Mouse (Mus musculus): Measurements from ENCODE around the gene Gm10563.
A peak's percentile ranks its signal among the peaks of the same experiment; 100 is the strongest.

Gm10563 gene

DNA sequence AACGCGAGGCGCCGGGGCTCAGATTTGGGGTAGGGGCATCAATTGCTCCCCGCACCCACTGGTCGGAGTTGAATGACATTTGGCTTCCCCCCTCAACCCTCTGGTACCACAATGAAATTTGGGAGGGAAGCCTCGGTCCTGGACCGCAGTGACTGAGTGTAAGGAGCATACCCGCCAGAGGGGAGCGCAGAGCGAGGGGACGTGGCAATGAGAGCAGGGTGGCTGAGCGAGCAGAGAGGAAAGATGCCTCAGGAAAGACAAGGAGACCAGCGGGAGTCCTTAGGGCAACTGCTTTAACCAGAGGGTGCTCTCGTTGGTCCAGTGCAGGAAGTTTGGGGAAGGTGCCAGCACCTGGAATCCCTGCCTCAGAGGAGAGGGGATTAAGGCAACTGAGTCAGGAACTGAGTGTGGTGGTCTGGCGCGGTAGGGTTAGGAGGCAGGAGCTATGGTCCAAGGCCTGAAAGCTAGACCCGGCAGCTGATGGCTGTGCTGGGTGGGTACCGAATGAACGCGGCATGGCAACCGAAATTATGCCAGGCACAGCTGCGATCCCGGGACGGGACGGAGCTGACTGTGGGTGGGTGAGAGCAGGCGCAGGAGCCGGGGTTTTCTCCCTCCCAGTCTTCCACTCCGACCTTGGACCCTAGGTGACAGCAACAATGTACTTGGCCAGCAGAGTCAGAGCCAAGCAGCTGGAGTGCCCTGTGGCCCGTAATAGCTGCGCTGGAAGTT is 8.4 kb upstream of the Gm10563 start:
- DNase-seq (ENCODE audit: low read depth in 2 of 2, low spot score in 2 of 2), result peak in 1 of 2 experiments; percentile 29

- no peak for DNase-seq (ENCODE audit: low read depth in 2 of 2, low spot score in 2 of 2)
Measured at GRCm38 (mm10) chr4:155653086-155653450, 7.9 kb upstream of the Gm10563 start, which contains the start of gene Mmp23. Gene Mmp23 (minus strand): TSS chr4:155653384.

- no peak for DNase-seq (ENCODE audit: low read depth in 2 of 2, low spot score in 2 of 2)
Measured at GRCm38 (mm10) chr4:155652283-155653085, 7.3 kb upstream of the Gm10563 start.

GRCm38 (mm10) chr4:155651553-155652269 is 6.5 kb upstream of the Gm10563 start:
- DNase-seq (ENCODE audit: low read depth in 2 of 2, low spot score in 2 of 2), result no peak

DNA sequence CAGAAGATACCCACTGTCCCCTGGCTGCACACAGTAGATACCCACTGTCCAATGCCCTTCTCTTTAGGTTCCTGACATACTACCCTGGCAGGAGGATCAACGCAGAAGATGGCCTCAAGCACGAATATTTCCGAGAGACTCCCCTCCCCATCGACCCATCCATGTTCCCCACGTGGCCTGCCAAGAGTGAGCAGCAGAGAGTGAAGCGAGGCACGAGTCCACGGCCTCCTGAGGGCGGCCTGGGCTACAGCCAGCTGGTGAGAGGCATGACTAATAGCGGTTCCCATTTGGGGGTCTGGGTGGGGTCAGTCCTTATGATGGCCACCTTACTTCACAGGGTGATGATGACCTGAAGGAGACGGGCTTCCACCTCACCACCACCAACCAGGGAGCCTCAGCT is 4.1 kb upstream of the Gm10563 start:
- no peak for DNase-seq (ENCODE audit: low read depth in 2 of 2, low spot score in 2 of 2)

GRCm38 (mm10) chr4:155645721-155646120 is 513 bp upstream of the Gm10563 start:
- DNase-seq (ENCODE audit: low read depth in 2 of 2, low spot score in 2 of 2), result no peak

DNA sequence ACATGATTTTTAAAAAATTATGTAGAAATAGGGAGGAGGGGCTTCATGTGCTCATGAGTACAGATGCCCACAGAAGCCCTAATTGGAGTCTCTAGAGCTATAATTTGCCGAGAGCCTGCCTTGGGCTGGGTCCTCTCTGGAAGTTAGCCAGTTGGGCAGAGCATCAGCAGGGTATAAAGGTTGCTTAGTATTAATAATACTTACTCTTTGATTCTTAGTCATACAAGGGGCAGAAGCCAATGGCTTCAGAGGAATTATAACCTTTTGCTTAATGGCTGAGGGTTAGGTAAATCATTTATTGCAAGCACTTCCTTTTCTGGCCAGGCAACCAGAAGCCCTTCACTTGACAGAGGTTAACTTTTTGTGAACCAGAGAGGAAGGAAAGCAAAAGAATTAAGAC is 1.7 kb downstream of the Gm10563 start:
- DNase-seq (ENCODE audit: low read depth in 2 of 2, low spot score in 2 of 2), result no peak

DNA sequence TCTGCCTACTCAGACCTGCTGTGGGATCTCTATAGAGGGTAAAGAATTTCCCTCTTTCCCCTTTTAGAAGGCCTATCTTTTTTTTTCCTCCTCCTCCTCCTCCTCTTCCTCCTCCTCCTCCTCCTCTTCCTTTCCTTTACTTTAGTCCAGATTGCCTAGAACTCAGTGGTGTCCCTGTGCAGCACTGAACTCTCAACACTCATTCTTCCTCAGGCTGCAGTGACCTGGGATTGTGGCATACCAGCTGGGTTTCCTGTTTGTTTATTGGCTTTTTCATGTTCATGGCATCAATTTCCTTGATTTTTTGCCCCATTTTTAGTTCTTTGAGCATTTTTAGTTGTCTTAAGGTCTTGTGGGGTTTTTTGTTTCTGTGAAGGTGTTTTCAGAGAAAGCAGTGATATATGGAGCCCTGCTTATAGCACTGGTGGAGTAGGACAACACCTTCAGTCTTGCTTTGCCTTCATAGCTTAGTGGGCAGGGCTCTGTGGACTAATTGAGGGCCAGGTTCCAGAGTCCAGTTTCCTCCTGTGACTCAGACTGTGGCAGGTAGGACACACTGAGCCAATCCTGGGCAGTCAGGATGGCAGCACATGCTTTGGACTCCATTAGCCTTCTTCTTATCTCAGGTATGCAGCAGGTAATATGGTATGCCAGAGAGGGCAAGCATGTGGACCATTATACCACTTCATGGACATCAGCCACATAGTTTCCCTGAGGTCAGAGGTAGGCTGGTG is 9.3 kb downstream of the Gm10563 start:
- no peak for DNase-seq (ENCODE audit: low read depth in 2 of 2, low spot score in 2 of 2)

DNA sequence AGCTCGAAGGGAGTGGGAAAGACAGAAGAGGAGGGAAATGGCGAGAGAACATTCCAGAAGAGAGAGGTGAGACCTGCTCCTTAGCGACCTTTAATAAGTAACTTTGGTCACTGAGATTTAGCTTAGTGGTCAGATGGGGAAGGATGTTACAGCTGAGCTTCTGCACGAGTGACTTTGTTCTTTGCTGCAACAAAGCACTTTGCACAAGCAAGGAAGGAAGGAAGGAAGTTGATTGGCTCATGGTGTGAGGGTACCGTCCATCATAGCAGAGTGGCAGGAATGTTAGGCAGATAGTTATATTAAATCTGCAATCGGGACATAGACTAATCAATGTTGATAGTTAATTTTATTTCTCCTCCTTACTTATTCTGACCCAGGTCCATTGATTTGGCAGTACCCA is 14.9 kb downstream of the Gm10563 start:
- no peak for DNase-seq (ENCODE audit: low read depth in 2 of 2, low spot score in 2 of 2)

DNA sequence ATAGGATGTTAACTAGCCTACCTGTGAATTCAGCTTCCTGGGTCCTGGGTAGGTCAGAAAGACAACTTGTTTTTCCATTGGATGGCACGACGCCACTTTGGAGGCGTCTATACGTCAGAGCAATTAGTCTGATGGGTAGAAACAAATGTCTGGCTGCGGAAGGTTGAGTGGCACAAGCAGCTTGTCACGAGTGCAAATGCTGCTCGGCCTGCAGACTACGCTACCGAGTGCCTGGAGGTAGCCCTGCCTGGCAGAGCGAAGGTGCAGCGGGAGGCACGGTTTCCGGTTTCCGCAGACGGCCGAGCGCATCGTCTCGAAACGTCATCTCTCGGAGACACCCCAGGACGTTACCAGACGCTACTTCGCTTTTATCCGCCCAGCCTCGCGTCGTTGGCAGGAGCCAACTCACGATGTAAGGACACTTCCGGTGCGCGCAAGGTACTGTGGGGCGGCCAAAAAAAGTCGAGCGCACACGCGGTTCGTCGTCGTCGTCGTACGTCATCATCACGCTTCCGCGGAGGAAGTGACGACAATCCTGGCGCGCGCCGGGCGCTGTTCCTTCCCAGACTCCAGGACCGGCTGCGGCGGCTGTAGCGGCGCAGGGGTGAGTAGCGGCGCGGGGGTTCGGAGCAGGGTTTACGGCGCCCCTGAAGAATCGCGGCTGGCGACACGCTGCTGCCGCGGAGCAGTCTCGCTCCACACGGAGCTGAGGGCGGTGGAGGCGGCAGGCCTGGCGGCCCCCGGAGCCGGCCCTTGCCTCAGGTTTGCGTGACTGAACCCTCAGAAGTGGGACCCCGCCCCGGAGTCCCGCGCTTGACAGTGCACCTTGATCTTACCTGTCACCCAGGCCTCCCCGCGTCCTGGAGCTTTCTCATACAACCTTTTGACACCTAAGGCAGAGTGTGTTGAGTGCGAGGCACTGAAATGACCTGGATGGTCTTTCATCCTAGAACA is 20.6 kb downstream of the Gm10563 start, which contains the start of gene Cdk11b:
Gene Cdk11b, plus strand, starts transcription at position 517 of the 954 bp plus-strand sequence.
- DNase-seq (ENCODE audit: low read depth in 2 of 2, low spot score in 2 of 2), result peak; percentile 94

DNA sequence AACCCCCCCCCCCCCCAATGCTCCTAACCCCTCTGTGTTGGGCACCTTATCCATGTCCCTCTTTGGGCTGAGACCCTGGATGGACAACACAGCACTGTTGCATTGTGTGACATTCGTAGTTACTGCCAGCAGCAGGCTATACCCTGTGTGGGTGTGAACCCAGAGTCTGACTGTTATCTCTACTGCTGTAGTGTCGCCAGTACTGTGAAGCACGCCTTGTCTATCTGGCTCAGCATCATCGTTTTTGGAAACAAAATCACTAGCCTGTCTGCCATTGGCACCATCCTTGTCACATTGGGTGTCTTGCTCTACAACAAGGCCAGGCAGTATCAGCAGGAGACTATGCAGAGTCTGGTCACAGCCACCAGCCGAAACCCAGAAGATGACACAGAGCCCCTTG is 26.9 kb downstream of the Gm10563 start:
- DNase-seq (ENCODE audit: low read depth in 2 of 2, low spot score in 2 of 2), result no peak

DNA sequence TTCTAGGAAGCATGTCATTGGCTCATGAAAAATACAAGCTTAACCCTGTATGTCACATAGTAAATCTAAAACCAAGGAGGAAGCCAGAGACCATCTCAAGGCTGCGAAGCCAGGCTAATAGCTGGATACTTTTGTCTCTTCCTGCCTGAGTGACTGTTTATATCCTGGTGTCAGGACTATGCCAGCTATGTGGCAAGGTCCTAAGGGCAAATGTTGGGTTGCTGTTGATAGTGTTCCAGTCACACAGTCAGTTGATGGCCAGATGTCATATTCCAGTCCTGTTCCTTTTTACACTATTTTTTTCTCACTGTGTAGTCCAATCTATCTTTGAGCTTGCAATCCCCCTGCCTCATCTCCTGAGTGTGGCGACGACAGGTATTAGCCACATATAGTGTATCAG is 31.9 kb downstream of the Gm10563 start:
- DNase-seq (ENCODE audit: low read depth in 2 of 2, low spot score in 2 of 2), result no peak

- DNase-seq (ENCODE audit: low read depth in 2 of 2, low spot score in 2 of 2), result no peak
Measured at GRCm38 (mm10) chr4:155611860-155612259, 33.3 kb downstream of the Gm10563 start.

GRCm38 (mm10) chr4:155606825-155607224 is 38.4 kb downstream of the Gm10563 start:
- DNase-seq (ENCODE audit: low read depth in 2 of 2, low spot score in 2 of 2), result no peak

- DNase-seq (ENCODE audit: low read depth in 2 of 2, low spot score in 2 of 2), result no peak
Measured at GRCm38 (mm10) chr4:155605132-155605531, 40.1 kb downstream of the Gm10563 start.

- DNase-seq (ENCODE audit: low read depth in 2 of 2, low spot score in 2 of 2), result peak in 1 of 2 experiments; percentile 28
Measured at GRCm38 (mm10) chr4:155603801-155604200, 41.4 kb downstream of the Gm10563 start.

DNA sequence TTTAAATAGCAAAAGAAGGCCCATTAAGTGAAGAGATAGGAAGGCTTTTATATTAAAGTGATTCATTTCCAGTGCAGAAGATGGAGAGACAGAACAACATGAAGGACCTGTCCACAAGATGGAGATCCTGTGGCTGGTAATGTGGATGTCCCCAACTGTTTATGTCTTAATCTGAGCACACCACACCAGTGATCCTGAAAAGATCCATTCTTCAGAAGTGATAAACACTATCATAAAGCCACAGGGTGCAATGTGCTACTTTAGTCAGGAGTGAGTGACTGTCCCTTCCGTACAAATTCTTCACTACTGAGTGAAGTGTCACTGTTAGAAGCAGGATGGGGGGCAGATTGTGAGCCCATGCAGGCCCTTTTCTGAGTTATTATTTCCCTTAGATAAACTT is 42.5 kb downstream of the Gm10563 start:
- no peak for DNase-seq (ENCODE audit: low read depth in 2 of 2, low spot score in 2 of 2)

DNA sequence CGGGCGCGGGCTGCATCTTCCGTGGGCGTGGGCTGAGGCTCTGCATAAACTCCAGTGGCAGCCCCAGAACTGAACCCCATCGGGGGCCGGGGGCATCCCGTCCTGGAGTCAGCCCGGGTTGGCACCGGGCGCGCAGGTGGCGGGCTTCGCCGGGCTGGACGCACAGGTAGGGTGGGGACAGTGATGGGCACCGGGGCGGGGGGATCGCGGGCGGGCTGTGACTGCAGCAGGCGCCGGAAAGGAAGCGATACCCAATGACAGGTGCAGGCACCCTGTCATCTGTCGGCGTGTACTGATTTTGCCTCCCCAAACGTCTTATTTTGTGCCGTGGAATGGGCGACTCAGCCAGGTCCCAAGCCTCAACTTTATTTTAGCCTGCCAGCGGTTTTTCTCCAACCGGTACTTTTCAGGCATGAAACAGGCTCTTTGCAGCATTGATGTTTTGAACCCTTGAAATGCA is 43.2 kb downstream of the Gm10563 start:
- no peak for DNase-seq (ENCODE audit: low read depth in 2 of 2, low spot score in 2 of 2)

GRCm38 (mm10) chr4:155601091-155601996 is 43.9 kb downstream of the Gm10563 start, which contains the start of gene Slc35e2:
Gene Slc35e2 (plus strand): TSS chr4:155601416.
- DNase-seq (ENCODE audit: low read depth in 2 of 2, low spot score in 2 of 2), result peak; percentile 86 to 94
